Mouse (Mus musculus) ES-Bruce4 (cell line): ENCODE measurements at regions not wholly inside any gene's neighbourhood (a gene's known extent, or its start where the extent isn't known, plus 50 kb on each side); places are given as distances from the start of the nearest gene placed in this dataset.

Experiments
- H3K27ac ChIP-seq: 2 replicates; pipeline ENCODE4 v1.5.1; 2012; ENCODE audit warnings: low read length, inconsistent platforms; ENCODE audit not compliant: insufficient read depth
- H3K27me3 ChIP-seq: 2 replicates; pipeline ENCODE4 v1.6.1; 2012; ENCODE audit warnings: mild to moderate bottlenecking, low read length, inconsistent platforms; ENCODE audit not compliant: control insufficient read depth, poor library complexity, insufficient read depth, severe bottlenecking
- H3K36me3 ChIP-seq: 2 replicates; pipeline ENCODE4 v1.6.1; 2012; ENCODE audit warnings: inconsistent platforms, mild to moderate bottlenecking, low read length, moderate library complexity; ENCODE audit not compliant: control insufficient read depth, poor library complexity, insufficient read depth, severe bottlenecking
- H3K4me1 ChIP-seq: one replicate; pipeline ENCODE4 v1.8.1; 2011; ENCODE audit warnings: low read length; ENCODE audit not compliant: control insufficient read depth, insufficient read depth
- H3K4me3 ChIP-seq: 2 replicates; pipeline ENCODE4 v1.5.1; 2011; ENCODE audit warnings: low read depth, mild to moderate bottlenecking, low read length
- H3K9ac ChIP-seq: 2 replicates; pipeline ENCODE4 v1.6.1; 2012; ENCODE audit warnings: low read depth, mild to moderate bottlenecking, inconsistent platforms; ENCODE audit not compliant: poor library complexity, severe bottlenecking
- H3K9me3 ChIP-seq: replicated peaks from 2 replicates; pipeline ENCODE4 v1.6.1; 2012; ENCODE audit warnings: mild to moderate bottlenecking, low read length, inconsistent platforms; ENCODE audit not compliant: control insufficient read depth, poor library complexity, insufficient read depth, severe bottlenecking
- CTCF ChIP-seq: IDR thresholded peaks from one replicate; pipeline ENCODE4 v1.8.1; 2011; ENCODE audit warnings: low read depth, low read length
- EP300 ChIP-seq: IDR thresholded peaks from 2 replicates; pipeline ENCODE4 v1.6.1; 2011; ENCODE audit warnings: low read depth, low read length; ENCODE audit not compliant: insufficient read depth
- POLR2A ChIP-seq: IDR thresholded peaks from one replicate; pipeline ENCODE4 v1.8.1; 2011; ENCODE audit warnings: low read length; ENCODE audit not compliant: insufficient read depth

- Histone ChIP-seq H3K4me3 (no peak overlapping the region), H3K27me3 (no peaks in the 10 kb centered on the region), H3K36me3 (no peaks in the 10 kb centered on the region), H3K9me3 (no peaks in the 10 kb centered on the region), H3K27ac (no peak overlapping the region), H3K4me1 (no peaks in the 10 kb centered on the region), H3K9ac (no peak overlapping the region)
- no peak for TF ChIP-seq EP300
- no peak for TF ChIP-seq POLR2A
- TF ChIP-seq CTCF, result no peak
These were observed 694.3 kb downstream of the Hs3st4 start for GRCm38 (mm10) chr7:124676854-124677515.

DNA sequence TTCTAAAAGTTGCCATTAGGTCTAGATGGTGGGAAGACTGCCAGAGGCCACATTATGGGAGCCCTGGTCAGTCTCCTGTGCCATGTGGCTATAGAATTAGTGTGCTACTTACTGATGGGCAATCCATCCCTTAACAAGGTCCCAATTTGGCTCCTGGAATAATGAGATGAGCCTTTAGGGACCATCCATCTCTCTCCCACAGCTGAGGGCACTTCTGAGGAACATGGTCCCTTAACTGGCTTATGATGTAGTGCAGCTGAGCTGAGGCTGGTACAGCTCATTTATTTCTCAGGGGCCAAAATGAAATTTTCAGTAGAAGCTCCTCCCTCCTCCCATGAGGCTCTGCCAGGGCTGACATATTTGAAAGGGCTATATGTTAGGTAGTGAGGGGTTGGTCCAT lies 697.9 kb downstream of the Hs3st4 start:
- H3K4me3 ChIP-seq, result no peak overlapping the region
- TF ChIP-seq EP300, result no peak
- no peak for TF ChIP-seq CTCF
- TF ChIP-seq POLR2A, result no peak
- H3K9me3 ChIP-seq, result no peaks in the 10 kb centered on the region
- no peak overlapping the region for H3K9ac ChIP-seq
- no peaks in the 10 kb centered on the region for H3K27me3 ChIP-seq
- no peak overlapping the region for H3K27ac ChIP-seq
- no peaks in the 10 kb centered on the region for H3K36me3 ChIP-seq
- H3K4me1 ChIP-seq, result no peaks in the 10 kb centered on the region

GRCm38 (mm10) chr7:124681212-124681611 lies 698.5 kb downstream of the Hs3st4 start:
- Histone ChIP-seq H3K9ac (no peak overlapping the region), H3K36me3 (no peaks in the 10 kb centered on the region), H3K27me3 (no peaks in the 10 kb centered on the region), H3K4me1 (no peaks in the 10 kb centered on the region), H3K9me3 (no peaks in the 10 kb centered on the region), H3K4me3 (no peak overlapping the region), H3K27ac (no peak overlapping the region)
- no peak for TF ChIP-seq POLR2A
- TF ChIP-seq CTCF, result no peak
- no peak for TF ChIP-seq EP300

GRCm38 (mm10) chr7:124681820-124682219 lies 699.2 kb downstream of the Hs3st4 start:
- no peaks in the 10 kb centered on the region for H3K36me3 ChIP-seq
- H3K9me3 ChIP-seq, result no peaks in the 10 kb centered on the region
- H3K27me3 ChIP-seq, result no peaks in the 10 kb centered on the region
- H3K4me1 ChIP-seq, result no peaks in the 10 kb centered on the region
- TF ChIP-seq CTCF, result no peak
- TF ChIP-seq EP300, result no peak
- TF ChIP-seq POLR2A, result no peak
- no peak overlapping the region for H3K9ac ChIP-seq
- H3K27ac ChIP-seq, result no peak overlapping the region
- H3K4me3 ChIP-seq, result no peak overlapping the region

DNA sequence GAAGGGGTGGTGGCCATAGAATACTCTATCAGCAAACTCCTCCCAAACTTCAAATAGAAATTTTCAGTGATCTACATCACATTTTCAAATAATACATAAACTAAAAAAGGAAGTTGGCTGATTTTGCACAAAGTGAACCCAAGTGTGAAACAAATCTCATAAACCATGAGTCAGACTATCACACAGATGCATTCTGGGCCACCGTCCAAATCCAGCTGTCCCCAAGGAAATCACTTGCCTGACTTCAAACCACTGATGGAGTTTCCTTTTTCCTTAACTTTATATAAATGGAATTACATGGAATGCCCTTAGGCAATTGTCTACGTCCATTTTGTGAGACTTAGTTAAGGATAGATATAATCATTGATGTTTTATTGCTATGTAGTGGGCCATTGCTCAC lies 702.8 kb downstream of the Hs3st4 start:
- TF ChIP-seq CTCF (no peak), POLR2A (no peak), EP300 (no peak)
- H3K4me3 ChIP-seq, result no peak overlapping the region
- H3K36me3 ChIP-seq, result no peaks in the 10 kb centered on the region
- no peaks in the 10 kb centered on the region for H3K4me1 ChIP-seq
- H3K27me3 ChIP-seq, result no peaks in the 10 kb centered on the region
- H3K27ac ChIP-seq, result no peak overlapping the region
- H3K9ac ChIP-seq, result no peak overlapping the region
- H3K9me3 ChIP-seq, result no peaks in the 10 kb centered on the region

DNA sequence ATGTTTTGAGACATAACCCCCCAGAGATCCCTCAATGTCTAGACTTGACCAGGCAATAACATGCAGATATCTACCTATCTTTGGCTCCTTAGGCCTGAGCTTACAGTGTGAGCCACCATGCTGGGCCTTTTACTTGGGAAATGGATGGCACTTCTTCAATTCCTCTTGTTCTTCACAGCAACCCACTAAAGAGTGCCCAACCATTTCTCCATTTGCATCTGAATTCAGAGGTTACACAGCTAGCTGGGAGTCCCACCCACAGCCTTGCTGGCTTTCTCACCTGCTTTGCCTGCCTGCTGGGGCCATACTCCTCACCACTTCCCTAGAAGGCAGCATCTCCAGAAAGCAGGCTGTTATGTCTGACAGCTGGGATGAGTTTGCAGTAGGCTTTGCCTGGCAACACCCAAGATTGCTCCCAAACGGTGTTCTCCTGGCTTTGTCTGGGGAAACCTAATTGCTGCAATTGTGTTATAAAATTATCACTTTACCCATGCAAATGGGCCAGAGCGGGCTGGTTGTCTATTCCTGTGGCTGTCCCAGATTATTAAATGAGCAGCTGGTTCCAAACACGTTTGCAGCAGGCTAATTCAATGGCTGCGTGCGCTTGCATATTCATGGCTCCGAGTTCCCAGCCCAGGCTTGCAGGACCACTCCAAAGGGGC lies 721.6 kb downstream of the Hs3st4 start:
- H3K36me3 ChIP-seq, result no peaks in the 10 kb centered on the region
- H3K9ac ChIP-seq, result no peak overlapping the region
- H3K27ac ChIP-seq, result no peak overlapping the region
- H3K9me3 ChIP-seq, result no peaks in the 10 kb centered on the region
- no peaks in the 10 kb centered on the region for H3K27me3 ChIP-seq
- no peaks in the 10 kb centered on the region for H3K4me1 ChIP-seq
- no peak for TF ChIP-seq CTCF
- TF ChIP-seq POLR2A, result no peak
- no peak for TF ChIP-seq EP300
- no peak overlapping the region for H3K4me3 ChIP-seq
